Mouse (Mus musculus) forebrain, embryonic 10.5 days (tissue): ENCODE results near the gene Sla2. TPM values are rescaled to one million over a fixed set of nuclear protein-coding genes. Genes with fewer than 3 reads are reported as not detected.
A peak's percentile ranks its signal among the peaks of the same experiment; 100 is the strongest.
"Not testable (repeated sequence)": the region's sequence is repeated elsewhere in the genome, so short reads cannot be mapped to it uniquely, and the experiment has no call there.

Experiments
- DNase-seq: peaks from one replicate; pipeline ENCODE4 v3.0.0-alpha.2; 2017; ENCODE audit warnings: low spot score; ENCODE audit errors: extremely low spot score
- H3K27ac ChIP-seq: fragments of 300-500 bp; sonication (generic); 2 replicates; pipeline ENCODE4 v1.5.1; 2016; ENCODE audit warnings: mild to moderate bottlenecking
- H3K27me3 ChIP-seq: fragments of 300-500 bp; sonication (generic); 2 replicates; pipeline ENCODE4 v1.6.1; 2016; ENCODE audit warnings: mild to moderate bottlenecking; ENCODE audit not compliant: poor library complexity, severe bottlenecking
- H3K36me3 ChIP-seq: fragments of 300-500 bp; sonication (generic); replicated peaks from 2 replicates; pipeline ENCODE4 v1.6.1; 2016; ENCODE audit warnings: mild to moderate bottlenecking, moderate library complexity
- H3K4me1 ChIP-seq: fragments of 300-500 bp; sonication (generic); 2 replicates; pipeline ENCODE4 v1.6.1; 2016
- H3K4me3 ChIP-seq: fragments of 300-500 bp; sonication (generic); 2 replicates; pipeline ENCODE4 v1.5.1; 2016; ENCODE audit warnings: mild to moderate bottlenecking, moderate library complexity
- H3K9me3 ChIP-seq: fragments of 300-500 bp; sonication (generic); 2 replicates; pipeline ENCODE4 v1.6.1; 2016; ENCODE audit warnings: mild to moderate bottlenecking, moderate library complexity
- WGBS: fragments of 180-500 bp; shearing (Covaris S2); methylation state at CpG from one replicate; pipeline ENCODE4 v1.1.7; 2016; 5-methylcytosine and 5-hydroxymethylcytosine counted together
- polyA plus RNA-seq: library from polyadenylated mRNA; unstranded; fragments of >200 nt; fragmentation: Nextera tagmentation; extraction: Ambion mirVana; gene quantifications from 2 replicates; pipeline ENCODE4 v1.2.1, GENCODE M21; 2016

The Sla2 gene
- polyA plus RNA-seq, 1 experiment from 2014 or later: 0.94 TPM

DNA sequence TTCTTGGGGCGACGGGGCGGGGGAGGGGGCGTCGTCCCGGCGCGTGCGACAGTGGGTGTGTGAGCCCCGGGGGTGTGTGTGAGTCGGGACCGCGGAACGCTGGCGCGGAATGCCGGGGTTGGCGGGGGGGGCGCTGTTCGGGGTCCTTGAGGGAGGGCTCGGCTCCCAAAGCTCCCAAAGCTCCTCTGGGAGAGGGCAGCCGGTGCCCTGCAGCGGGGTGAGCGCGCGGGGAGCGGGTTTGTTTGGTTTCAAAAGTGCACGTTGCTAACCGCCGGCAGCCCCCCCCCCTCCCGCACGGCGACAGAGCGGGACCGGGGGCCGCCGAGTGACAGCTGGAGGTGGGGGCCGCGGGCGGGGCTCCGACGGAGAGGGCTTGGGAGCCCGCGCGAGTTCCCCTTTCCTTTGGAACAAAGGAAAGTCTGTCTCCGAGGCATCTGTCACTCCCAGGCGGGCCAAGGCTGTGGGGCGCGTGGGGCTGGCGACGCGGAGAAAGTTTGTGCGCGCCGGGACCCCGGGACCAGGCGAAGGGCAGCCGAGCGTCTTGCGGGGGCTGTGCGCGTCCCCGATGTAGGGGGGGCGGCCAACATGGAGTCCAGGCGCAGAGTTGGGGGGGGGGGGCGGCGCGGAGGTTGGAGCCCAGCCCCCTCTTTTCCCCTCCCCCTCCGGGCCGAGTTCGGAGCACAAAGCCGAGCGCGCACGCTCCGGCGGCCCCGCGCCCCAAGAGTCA is 46.5 kb downstream of the Sla2 start:
- Histone ChIP-seq H3K27ac (peak overlapping the region; percentile 97), H3K4me1 (peaks cover 61% of the 10 kb centered on the region), H3K27me3 (no peaks in the 10 kb centered on the region), H3K4me3 (peak overlapping the region; percentile 95), H3K9me3 (no peaks in the 10 kb centered on the region), H3K36me3 (peaks cover 51% of the 10 kb centered on the region)
- under 1% methylated on average over 73 of the region's 79 CpGs for WGBS
- DNase-seq: peak; percentile 73

GRCm38 (mm10) chr2:156839319-156840191 is 47.4 kb downstream of the Sla2 start, which contains the start of gene Tgif2:
Gene Tgif2 (plus strand): TSS chr2:156840007.
- H3K4me1 ChIP-seq: peaks cover 52% of the 10 kb centered on the region
- 1% methylated on average over 61 of the region's 61 CpGs for WGBS

DNA sequence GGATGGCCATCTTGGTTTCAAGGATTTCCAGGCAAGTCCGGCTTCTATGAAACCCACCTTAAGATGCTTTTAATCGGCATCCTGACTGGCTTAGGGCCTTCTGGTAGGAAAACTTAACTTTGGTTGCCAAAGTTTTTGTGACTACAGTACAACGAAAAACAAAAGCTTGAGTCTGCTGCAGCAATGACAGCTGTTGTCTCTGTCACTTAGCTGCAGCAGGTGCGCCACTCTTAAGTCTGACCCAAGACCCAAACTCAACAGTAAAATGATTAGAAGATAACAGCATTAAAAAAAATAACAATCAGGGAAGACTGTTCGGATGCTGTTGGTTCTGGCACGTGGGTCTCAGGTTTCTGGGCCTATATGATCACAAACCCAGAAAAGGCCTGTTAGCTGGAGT is 48.2 kb downstream of the Sla2 start:
- DNase-seq: no peak
- H3K27ac ChIP-seq: peak overlapping the region; percentile 97
- peaks cover 4% of the 10 kb centered on the region; the same call in 1 of the 2 replicates for H3K9me3 ChIP-seq
- no peaks in the 10 kb centered on the region for H3K27me3 ChIP-seq
- WGBS: 66% methylated on average over 6 of the region's 6 CpGs
- H3K4me1 ChIP-seq: peaks cover 45% of the 10 kb centered on the region
- H3K36me3 ChIP-seq: peaks cover 51% of the 10 kb centered on the region
- peak overlapping the region; percentile 95 for H3K4me3 ChIP-seq

More at GRCm38 (mm10) chr2:156839319-156840191, 47.4 kb downstream of the Sla2 start, which contains the start of gene Tgif2:
- no peaks in the 10 kb centered on the region for H3K27me3 ChIP-seq
- H3K27ac ChIP-seq: peak within 1 kb of the TSS; percentile 97
- no peaks in the 10 kb centered on the region; the same call in 1 of the 2 replicates for H3K9me3 ChIP-seq
- peak; percentile 96 for DNase-seq
- peak within 1 kb of the TSS; percentile 95 for H3K4me3 ChIP-seq
- H3K36me3 ChIP-seq: peaks cover 51% of the 10 kb centered on the region

DNA sequence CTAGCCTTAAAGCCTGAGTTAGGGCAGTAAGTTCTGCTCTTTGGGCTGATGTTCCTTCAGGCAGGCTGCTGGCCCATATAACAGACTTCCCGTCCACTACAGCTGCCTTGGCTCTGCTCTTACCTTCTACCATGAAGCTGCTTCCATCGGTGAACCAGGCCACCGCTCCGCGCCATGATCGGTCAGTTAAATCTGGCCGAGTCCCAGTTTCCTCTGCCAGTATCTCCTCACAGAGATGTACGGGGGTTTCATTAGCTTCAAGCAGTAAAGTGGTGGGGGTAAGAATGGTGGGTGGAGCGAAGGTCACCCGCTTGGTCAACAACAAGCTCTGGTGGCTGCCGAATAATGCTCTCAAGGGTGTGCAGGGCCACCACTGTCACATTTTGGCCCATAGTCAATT is 52.7 kb downstream of the Sla2 start:
- Histone ChIP-seq H3K9me3 (peaks cover 43% of the 10 kb centered on the region), H3K4me1 (peaks cover 14% of the 10 kb centered on the region), H3K4me3 (no peak overlapping the region), H3K27ac (no peak overlapping the region), H3K27me3 (no peaks in the 10 kb centered on the region), H3K36me3 (peaks cover 90% of the 10 kb centered on the region)
- DNase-seq: no peak
- WGBS: 97% methylated on average over 11 of the region's 11 CpGs

GRCm38 (mm10) chr2:156825128-156825527 is 61.9 kb downstream of the Sla2 start:
- not testable (repeated sequence) for H3K4me1 ChIP-seq, H3K27ac ChIP-seq, H3K4me3 ChIP-seq, DNase-seq, H3K27me3 ChIP-seq
- Histone ChIP-seq H3K9me3 (peaks cover 12% of the 10 kb centered on the region), H3K36me3 (peaks cover 21% of the 10 kb centered on the region)
- WGBS: 88% methylated on average over 6 of the region's 6 CpGs

Other genes starting within 250 kb of the Sla2 start
- gene Myl9, start 111.8 kb downstream of the Sla2 start, polyA plus RNA-seq: 79.0 and 80.3 TPM in 2 replicates
- gene Tgif2, start 47.2 kb downstream of the Sla2 start, polyA plus RNA-seq: 108 and 109 TPM in 2 replicates
- gene 4930518I15Rik, start 29.2 kb downstream of the Sla2 start, polyA plus RNA-seq: 7.7 and 9.3 TPM in 2 replicates
- gene Rab5if, start 24.1 kb downstream of the Sla2 start, polyA plus RNA-seq: 185 and 186 TPM in 2 replicates
- gene Ndrg3, start 104.9 kb upstream of the Sla2 start, polyA plus RNA-seq: 44.6 and 46.4 TPM in 2 replicates
- gene Dsn1, start 120.0 kb upstream of the Sla2 start, polyA plus RNA-seq: 58.0 and 59.1 TPM in 2 replicates
- gene Soga1, start 192.1 kb upstream of the Sla2 start, polyA plus RNA-seq: 3.5 and 4.0 TPM in 2 replicates
- gene Tldc2, start 199.9 kb upstream of the Sla2 start, polyA plus RNA-seq: not detected in 2 replicates
- gene Samhd1, start 248.1 kb upstream of the Sla2 start, polyA plus RNA-seq: 29.4 and 30.4 TPM in 2 replicates